Mouse (Mus musculus) frontal cortex, postnatal 25 days (tissue): ENCODE results near the gene Ccdc162.

Experiments used
- DNase-seq, 2 experiments: peaks; one replicate each; pipeline ENCODE4 v3.0.0; 2022; ENCODE audit warnings: low spot score in 2 of 2

Gene Ccdc162

GRCm38 (mm10) chr10:41635276-41636033 is 81.0 kb downstream of the Ccdc162 start:
- DNase-seq: no peak

- no peak for DNase-seq
Observed at GRCm38 (mm10) chr10:41633801-41634200, 82.6 kb downstream of the Ccdc162 start.

- DNase-seq: no peak
Observed at GRCm38 (mm10) chr10:41632062-41632461, 84.4 kb downstream of the Ccdc162 start.

GRCm38 (mm10) chr10:41626996-41627395 is 89.4 kb downstream of the Ccdc162 start:
- no peak for DNase-seq

GRCm38 (mm10) chr10:41619988-41620387 is 96.4 kb downstream of the Ccdc162 start:
- no peak for DNase-seq

GRCm38 (mm10) chr10:41615487-41615886 is 100.9 kb downstream of the Ccdc162 start:
- DNase-seq: no peak

- DNase-seq: no peak
Observed at GRCm38 (mm10) chr10:41611941-41612340, 104.5 kb downstream of the Ccdc162 start.

- no peak for DNase-seq
Observed at GRCm38 (mm10) chr10:41609475-41609874, 107.0 kb downstream of the Ccdc162 start.

- DNase-seq: no peak
Observed at GRCm38 (mm10) chr10:41608485-41608884, 107.9 kb downstream of the Ccdc162 start.

- no peak for DNase-seq
Observed at GRCm38 (mm10) chr10:41602667-41603066, 113.8 kb downstream of the Ccdc162 start.

- no peak for DNase-seq
Observed at GRCm38 (mm10) chr10:41601898-41602545, 114.4 kb downstream of the Ccdc162 start.

- DNase-seq: no peak
Observed at GRCm38 (mm10) chr10:41601302-41601701, 115.1 kb downstream of the Ccdc162 start.

GRCm38 (mm10) chr10:41599051-41599450 is 117.4 kb downstream of the Ccdc162 start:
- no peak for DNase-seq

GRCm38 (mm10) chr10:41598221-41598620 is 118.2 kb downstream of the Ccdc162 start:
- no peak for DNase-seq

- no peak for DNase-seq
Observed at GRCm38 (mm10) chr10:41595550-41595949, 120.9 kb downstream of the Ccdc162 start.

- no peak for DNase-seq
Observed at GRCm38 (mm10) chr10:41594957-41595356, 121.5 kb downstream of the Ccdc162 start.

GRCm38 (mm10) chr10:41594433-41594832 is 122.0 kb downstream of the Ccdc162 start:
- no peak for DNase-seq

- no peak for DNase-seq
Observed at GRCm38 (mm10) chr10:41588616-41589015, 127.8 kb downstream of the Ccdc162 start.

- no peak for DNase-seq
Observed at GRCm38 (mm10) chr10:41586947-41587852, 129.2 kb downstream of the Ccdc162 start.

GRCm38 (mm10) chr10:41583383-41583782 is 133.1 kb downstream of the Ccdc162 start:
- DNase-seq: no peak

- no peak for DNase-seq
Observed at GRCm38 (mm10) chr10:41582901-41583361, 133.5 kb downstream of the Ccdc162 start.

GRCm38 (mm10) chr10:41580441-41580840 is 136.0 kb downstream of the Ccdc162 start:
- no peak for DNase-seq
